In genomic region chr6:88873965-88874867, GRCm38 (mm10) we compare ENCODE assay signal across 8 mouse cellular contexts. TPM values are rescaled to one million over a fixed set of nuclear protein-coding genes. Genes with fewer than 3 reads are reported as not detected.
DNase-seq lines count a peak whose midpoint lies in the region; ATAC-seq lines count a peak whose summit lies in the region.

No protein-coding gene starts in this region.

- peak; percentile 36 for ATAC-seq in lung, embryonic 15.5 days (ENCODE audit: borderline replicate concordance, extremely low read depth, low FRiP score, low TSS enrichment)
- peak; percentile 52 for ATAC-seq in limb, embryonic 12.5 days (ENCODE audit: insufficient number of reproducible peaks, insufficient read depth, low FRiP score, low TSS enrichment, low read depth)
- peak; percentile 51 for ATAC-seq in neural tube, embryonic 13.5 days (ENCODE audit: low read depth)

- H3K4me2 ChIP-seq in lung, embryonic 15.5 days = peak overlapping the region; percentile 99
- peak overlapping the region; percentile 96 for H3K4me2 ChIP-seq in limb, embryonic 12.5 days
- peak overlapping the region; percentile 85 for H3K4me2 ChIP-seq in neural tube, embryonic 13.5 days

- no peak overlapping the region for H3K27ac ChIP-seq in lung, embryonic 15.5 days
- H3K27ac ChIP-seq in limb, embryonic 12.5 days = no peak overlapping the region
- H3K27ac ChIP-seq in neural tube, embryonic 13.5 days (replicated peaks) = peak overlapping the region; percentile 96

- 2% methylated on average over 63 of the region's 74 CpGs for WGBS in lung, embryonic 15.5 days
- WGBS in limb, embryonic 12.5 days = 3% methylated on average over 61 of the region's 74 CpGs
- WGBS in neural tube, embryonic 13.5 days = 2% methylated on average over 66 of the region's 74 CpGs

- peaks cover 20% of the 10 kb centered on the region for H3K27me3 ChIP-seq in lung, embryonic 15.5 days
- peaks cover 14% of the 10 kb centered on the region for H3K27me3 ChIP-seq in limb, embryonic 12.5 days
- no peaks in the 10 kb centered on the region for H3K27me3 ChIP-seq in neural tube, embryonic 13.5 days

- H3K9ac ChIP-seq in lung, embryonic 15.5 days = peak overlapping the region; percentile 77
- H3K9ac ChIP-seq in limb, embryonic 12.5 days (replicated peaks) = peak overlapping the region; percentile 91
- peak overlapping the region; percentile 98 for H3K9ac ChIP-seq in neural tube, embryonic 13.5 days

- H3K4me3 ChIP-seq in lung, embryonic 15.5 days = peak overlapping the region; percentile 79
- peak overlapping the region; percentile 88 for H3K4me3 ChIP-seq in limb, embryonic 12.5 days (replicated peaks)
- peak overlapping the region; percentile 94 for H3K4me3 ChIP-seq in neural tube, embryonic 13.5 days

- H3K4me1 ChIP-seq in lung, embryonic 15.5 days = peaks cover 22% of the 10 kb centered on the region
- H3K4me1 ChIP-seq in limb, embryonic 12.5 days (replicated peaks) = peaks cover 26% of the 10 kb centered on the region
- peaks cover 49% of the 10 kb centered on the region for H3K4me1 ChIP-seq in neural tube, embryonic 13.5 days (replicated peaks)

- H3K9me3 ChIP-seq in lung, embryonic 15.5 days = no peaks in the 10 kb centered on the region
- no peaks in the 10 kb centered on the region for H3K9me3 ChIP-seq in limb, embryonic 12.5 days
- no peaks in the 10 kb centered on the region for H3K9me3 ChIP-seq in neural tube, embryonic 13.5 days

- peak; percentile 25 for DNase-seq in adrenal gland, adult 2 months
- no peak for DNase-seq in adrenal gland, postnatal 4 days (ENCODE audit: low spot score in 2 of 2)
- DNase-seq in lung, adult 18-20 months = no peak
- DNase-seq in frontal cortex, postnatal 10 days (ENCODE audit: low spot score in 2 of 2) = peak; percentile 36 to 50
- DNase-seq in spleen, postnatal 4 days (ENCODE audit: low spot score in 2 of 2) = no peak

- no peaks in the 10 kb centered on the region for H3K36me3 ChIP-seq in lung, embryonic 15.5 days
- H3K36me3 ChIP-seq in limb, embryonic 12.5 days = no peaks in the 10 kb centered on the region
- H3K36me3 ChIP-seq in neural tube, embryonic 13.5 days = no peaks in the 10 kb centered on the region

RNA-seq across cellular contexts. Expression of gene Podxl2, which starts 0.6 kb away (rescaled TPM):
- total RNA-seq in adrenal gland, adult 2 months (2021) = 10 to 100 TPM; 24.2 to 78.2 TPM
- polyA plus RNA-seq in adrenal gland, adult 2 months (2012; rRNA removed) = 263 and 360 TPM in 2 replicates
- 10 to 100 TPM; 60.1 to 62.8 TPM for total RNA-seq in adrenal gland, postnatal 4 days (2021)
- 47.1 and 49.3 TPM in 2 replicates for polyA plus RNA-seq in lung, embryonic 15.5 days (2015; fragmentation: Nextera tagmentation; extraction: Ambion mirVana)
- 93.5 and 97.8 TPM in 2 replicates for polyA plus RNA-seq in limb, embryonic 12.5 days (2016; fragmentation: Nextera tagmentation; extraction: Ambion mirVana)
- polyA plus RNA-seq in neural tube, embryonic 13.5 days (2015; fragmentation: Nextera tagmentation; extraction: Ambion mirVana) = 548 and 565 TPM in 2 replicates

RNA-seq across cellular contexts. Expression of gene Mcm2, which starts 24.4 kb away (rescaled TPM):
- total RNA-seq in adrenal gland, adult 2 months (2021) = 10 to 100 TPM; 18.1 to 33.1 TPM
- polyA plus RNA-seq in adrenal gland, adult 2 months (2012; rRNA removed) = 24.4 and 33.4 TPM in 2 replicates
- total RNA-seq in adrenal gland, postnatal 4 days (2021) = 10 to 100 TPM; 69.6 to 83.3 TPM
- polyA plus RNA-seq in lung, embryonic 15.5 days (2015; fragmentation: Nextera tagmentation; extraction: Ambion mirVana) = 141 and 142 TPM in 2 replicates
- 207 and 208 TPM in 2 replicates for polyA plus RNA-seq in limb, embryonic 12.5 days (2016; fragmentation: Nextera tagmentation; extraction: Ambion mirVana)
- polyA plus RNA-seq in neural tube, embryonic 13.5 days (2015; fragmentation: Nextera tagmentation; extraction: Ambion mirVana) = 33.5 and 40.5 TPM in 2 replicates

RNA-seq across cellular contexts. Expression of gene Tpra1, which starts 27.8 kb away (rescaled TPM):
- total RNA-seq in adrenal gland, adult 2 months (2021) = 100 to 1,000 TPM in 1 of 2 experiments, 10 to 100 TPM in 1; 87.0 to 108 TPM
- 578 and 603 TPM in 2 replicates for polyA plus RNA-seq in adrenal gland, adult 2 months (2012; rRNA removed)
- total RNA-seq in adrenal gland, postnatal 4 days (2021) = 100 to 1,000 TPM; 112 to 121 TPM
- polyA plus RNA-seq in lung, embryonic 15.5 days (2015; fragmentation: Nextera tagmentation; extraction: Ambion mirVana) = 68.5 and 75.8 TPM in 2 replicates
- polyA plus RNA-seq in limb, embryonic 12.5 days (2016; fragmentation: Nextera tagmentation; extraction: Ambion mirVana) = 75.5 and 76.2 TPM in 2 replicates
- polyA plus RNA-seq in neural tube, embryonic 13.5 days (2015; fragmentation: Nextera tagmentation; extraction: Ambion mirVana) = 75.6 and 76.1 TPM in 2 replicates

RNA-seq across cellular contexts. Expression of gene Abtb1, which starts 32.4 kb away (rescaled TPM):
- 10 to 100 TPM; 18.0 to 25.8 TPM for total RNA-seq in adrenal gland, adult 2 months (2021)
- 119 and 120 TPM in 2 replicates for polyA plus RNA-seq in adrenal gland, adult 2 months (2012; rRNA removed)
- total RNA-seq in adrenal gland, postnatal 4 days (2021) = 10 to 100 TPM; 44.2 to 46.2 TPM
- polyA plus RNA-seq in lung, embryonic 15.5 days (2015; fragmentation: Nextera tagmentation; extraction: Ambion mirVana) = 36.7 and 42.9 TPM in 2 replicates
- polyA plus RNA-seq in limb, embryonic 12.5 days (2016; fragmentation: Nextera tagmentation; extraction: Ambion mirVana) = 24.6 and 26.7 TPM in 2 replicates
- 43.1 and 43.4 TPM in 2 replicates for polyA plus RNA-seq in neural tube, embryonic 13.5 days (2015; fragmentation: Nextera tagmentation; extraction: Ambion mirVana)

Comparison
In these comparisons a context has a peak if more than half of its experiments do, and no peak if none do; other contexts are left out.
1. DNase-seq: peak in adrenal gland, adult 2 months (single experiment) and frontal cortex, postnatal 10 days (2 of 2); none in adrenal gland, postnatal 4 days (0 of 2), lung, adult 18-20 months (0 of 2) and spleen, postnatal 4 days (0 of 2).
2. Peak in every context shown above with its lines, with median percentiles within 50 percentile points of each other: ATAC-seq, H3K4me2 ChIP-seq, H3K4me3 ChIP-seq and H3K9ac ChIP-seq.